Mouse (Mus musculus) cerebellum, postnatal 4 days (tissue): Measurements from ENCODE around the gene Poc5.

Source experiments
- DNase-seq, 2 experiments: peaks; one replicate each; pipeline ENCODE4 v3.0.0; 2022; ENCODE audit warnings: low spot score in 2 of 2, mixed read lengths in 1 of 2

Poc5 gene

DNA sequence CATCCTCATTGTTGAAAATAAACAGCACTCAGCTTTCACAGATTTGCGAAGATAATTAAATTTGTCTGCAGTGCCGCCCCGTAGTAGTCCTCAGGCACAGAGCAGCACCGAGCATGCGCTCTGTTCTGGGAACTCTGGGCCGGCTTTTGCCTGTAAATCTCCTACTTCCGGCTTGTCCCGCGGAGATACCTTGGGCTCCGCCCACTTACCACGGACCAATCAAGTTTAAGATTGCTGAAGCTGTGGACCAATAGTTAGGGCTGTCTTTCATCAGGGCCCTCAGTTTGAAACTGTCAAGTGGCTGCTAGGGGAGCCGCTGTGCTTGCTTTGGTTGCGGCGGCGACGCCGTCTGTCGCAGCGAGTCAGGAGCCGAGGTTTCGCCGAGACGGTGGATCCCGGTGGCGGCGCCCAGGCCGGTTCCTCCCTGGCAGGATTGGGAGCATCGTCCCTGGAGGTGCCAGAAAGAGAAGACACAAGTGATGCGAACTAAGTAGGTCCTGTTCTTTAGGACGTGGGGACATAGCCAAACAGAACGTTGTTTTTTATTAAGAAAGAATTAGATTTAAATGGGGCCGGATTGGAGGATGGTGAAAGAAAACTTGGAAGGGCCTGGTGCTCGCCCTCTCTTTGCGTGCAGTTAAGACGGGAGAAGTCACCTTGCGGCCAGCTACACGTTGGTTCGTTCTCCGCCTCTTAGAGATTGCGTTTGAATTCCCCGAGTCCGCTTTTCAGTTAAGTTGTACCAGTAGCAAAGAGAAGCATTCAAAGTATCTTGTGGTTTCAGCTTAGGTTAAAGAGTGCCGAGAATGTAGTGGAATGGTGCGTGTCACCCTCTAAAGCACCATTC lies at the start of gene Poc5:
Gene Poc5, plus strand, starts transcription at position 253 of the 847 bp plus-strand sequence.
- DNase-seq, result peak; percentile 99 to 100

DNA sequence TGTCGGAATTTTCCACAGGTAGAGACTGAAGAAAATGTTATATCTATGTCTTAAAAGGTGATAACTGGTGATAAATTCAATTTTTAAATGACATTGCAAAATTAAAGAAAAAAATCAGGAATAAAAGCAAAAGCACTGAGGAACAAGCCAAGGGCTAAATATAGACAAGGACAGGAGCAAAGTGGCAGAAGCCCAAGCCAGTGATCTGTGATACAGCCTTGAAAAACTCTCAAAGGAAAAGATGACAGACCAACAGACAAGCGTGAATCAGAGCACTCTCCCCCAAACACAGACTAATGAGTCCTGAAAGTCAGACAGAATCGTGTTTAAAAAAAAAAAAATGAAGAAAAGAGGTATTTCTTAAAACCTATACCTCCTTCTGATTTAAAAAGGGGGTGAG lies 46.6 kb upstream of the Poc5 start:
- DNase-seq, result no peak

DNA sequence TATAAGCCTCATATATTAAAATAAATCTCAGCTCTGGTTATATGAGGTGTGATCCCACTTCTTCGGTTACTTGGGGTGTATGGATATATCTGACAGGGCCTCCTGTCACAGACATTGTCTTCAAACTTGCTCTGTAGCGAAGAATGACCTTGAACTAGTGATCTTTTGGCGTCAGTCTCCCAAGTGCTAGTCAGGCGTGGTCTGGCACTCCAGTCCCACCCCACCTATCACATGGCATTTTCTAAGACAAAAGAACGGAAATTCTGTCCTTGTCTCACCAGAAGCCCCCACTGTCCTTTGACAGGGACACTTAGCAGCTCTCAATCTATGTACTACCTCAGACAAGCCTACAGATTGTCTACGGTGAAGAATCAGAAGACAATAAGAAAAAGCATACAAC lies 43.3 kb upstream of the Poc5 start:
- DNase-seq, result no peak

GRCm38 (mm10) chr13:96346581-96346980 lies 41.5 kb upstream of the Poc5 start:
- no peak for DNase-seq

DNA sequence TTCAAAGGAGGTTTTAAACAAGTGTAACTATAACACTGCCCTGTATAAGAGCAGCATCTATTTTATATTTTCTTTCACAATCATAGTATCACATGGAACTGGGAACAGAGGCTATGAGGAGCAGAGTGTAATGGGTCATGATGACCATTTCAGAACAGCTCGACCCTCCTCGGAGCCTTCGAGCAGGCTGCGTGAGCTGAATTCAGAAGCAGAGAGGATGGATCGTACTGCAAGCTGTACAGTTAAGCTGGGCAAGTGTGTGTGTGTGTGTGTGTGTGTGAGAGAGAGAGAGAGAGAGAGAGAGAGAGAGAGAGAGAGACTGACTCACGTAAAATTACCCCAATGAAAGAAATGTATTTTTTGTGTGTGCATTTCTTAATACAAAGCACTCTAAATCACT lies 37.9 kb upstream of the Poc5 start:
- DNase-seq, result no peak

DNA sequence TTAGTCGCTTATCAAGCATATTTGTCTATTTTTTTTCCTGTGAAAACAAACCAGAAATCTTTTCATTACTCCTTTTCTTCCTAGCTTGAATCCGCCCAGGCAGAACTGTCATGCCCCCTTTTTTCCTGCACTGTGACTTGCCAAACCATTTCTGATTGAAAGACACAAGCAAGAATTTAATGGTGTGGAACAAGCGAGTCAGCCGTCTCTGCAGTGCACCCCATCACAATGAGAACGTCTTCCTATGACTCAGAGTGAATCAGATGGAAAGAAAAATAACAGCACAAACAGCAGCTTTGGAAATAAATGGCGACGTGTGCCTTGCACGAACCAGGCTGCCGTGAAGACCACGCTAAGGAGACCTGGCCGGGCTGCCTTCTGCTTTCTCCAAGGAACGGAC lies 36.8 kb upstream of the Poc5 start:
- no peak for DNase-seq

GRCm38 (mm10) chr13:96375519-96375918 lies 12.6 kb upstream of the Poc5 start:
- DNase-seq, result no peak

DNA sequence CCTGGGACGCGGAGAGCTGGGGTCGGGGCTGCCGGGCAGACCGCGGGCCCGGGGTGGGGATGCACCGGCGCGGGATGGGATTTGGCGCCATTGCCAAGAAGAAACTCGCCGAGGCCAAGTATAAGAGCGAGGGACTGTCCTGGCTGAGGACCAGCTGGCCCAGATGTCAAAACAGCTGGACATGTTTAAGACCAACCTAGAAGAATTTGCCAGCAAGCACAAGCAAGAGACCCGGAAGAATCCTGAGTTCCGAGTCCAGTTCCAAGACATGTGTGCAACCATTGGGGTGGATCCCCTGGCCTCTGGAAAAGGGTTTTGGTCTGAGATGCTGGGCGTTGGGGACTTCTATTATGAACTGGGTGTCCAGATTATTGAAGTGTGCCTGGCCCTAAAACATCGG lies 11.2 kb upstream of the Poc5 start:
- DNase-seq, result no peak

DNA sequence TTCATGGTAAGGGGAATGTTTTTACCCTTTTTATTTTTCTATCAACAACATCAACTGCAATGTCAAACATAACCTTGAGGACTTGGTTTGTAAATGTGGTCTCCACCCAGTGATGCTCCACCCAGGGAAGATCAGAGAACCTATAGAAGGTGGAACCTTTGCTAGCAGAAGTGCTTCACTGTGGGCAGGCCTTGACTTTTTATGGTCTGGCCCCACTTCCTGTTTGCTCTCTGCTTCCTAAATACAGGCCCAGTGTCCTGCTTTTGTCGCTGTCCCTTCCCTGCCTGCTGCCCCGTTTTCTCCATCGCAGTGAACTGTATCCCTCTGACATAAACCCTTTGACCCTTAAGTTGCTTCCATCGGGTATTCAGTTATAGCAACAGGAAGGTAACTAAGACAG lies 10.2 kb upstream of the Poc5 start:
- DNase-seq, result no peak

- DNase-seq, result no peak
Observed at GRCm38 (mm10) chr13:96389301-96389700, 1.2 kb downstream of the Poc5 start.

GRCm38 (mm10) chr13:96401251-96401650 lies 13.2 kb downstream of the Poc5 start:
- DNase-seq, result no peak

DNA sequence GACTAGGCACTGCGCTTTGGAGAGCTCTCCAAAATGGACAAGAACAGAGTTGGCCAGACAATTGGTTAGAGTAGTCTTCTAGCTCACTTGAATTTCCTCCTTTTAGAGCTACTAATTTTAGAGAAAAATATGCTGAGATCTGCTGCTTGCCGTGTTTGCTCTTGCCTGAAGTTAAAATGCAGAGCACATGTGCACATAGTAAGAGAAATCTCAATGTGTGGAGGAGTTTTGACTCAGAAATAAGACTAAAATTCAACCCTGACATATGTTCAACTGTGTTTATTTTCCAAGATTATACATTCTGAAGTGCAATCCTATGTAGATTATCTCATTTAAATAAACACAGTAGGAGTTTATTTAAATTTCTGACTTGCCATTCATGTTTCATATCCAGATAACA lies 17.4 kb downstream of the Poc5 start:
- no peak for DNase-seq

DNA sequence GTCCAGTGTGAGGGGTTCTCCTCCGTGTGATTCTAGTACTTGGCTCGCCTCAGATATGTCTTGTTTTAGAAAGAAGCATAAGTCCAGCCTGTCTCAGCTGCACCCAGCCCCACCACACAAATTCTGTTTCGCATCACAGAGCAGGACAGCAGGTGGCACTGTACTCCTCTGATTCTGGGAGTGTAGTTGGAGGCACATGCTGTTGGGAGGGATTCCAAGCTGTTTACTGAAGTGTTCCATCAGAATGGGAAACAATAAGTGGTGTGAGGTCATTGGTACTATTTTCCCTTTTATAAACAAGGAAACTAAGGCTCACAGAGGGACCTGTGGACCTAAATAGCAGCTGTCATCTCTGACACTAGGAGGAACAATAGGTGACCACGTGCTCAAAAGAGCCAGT lies 18.9 kb downstream of the Poc5 start:
- peak in 1 of 2 experiments; percentile 12 for DNase-seq

DNA sequence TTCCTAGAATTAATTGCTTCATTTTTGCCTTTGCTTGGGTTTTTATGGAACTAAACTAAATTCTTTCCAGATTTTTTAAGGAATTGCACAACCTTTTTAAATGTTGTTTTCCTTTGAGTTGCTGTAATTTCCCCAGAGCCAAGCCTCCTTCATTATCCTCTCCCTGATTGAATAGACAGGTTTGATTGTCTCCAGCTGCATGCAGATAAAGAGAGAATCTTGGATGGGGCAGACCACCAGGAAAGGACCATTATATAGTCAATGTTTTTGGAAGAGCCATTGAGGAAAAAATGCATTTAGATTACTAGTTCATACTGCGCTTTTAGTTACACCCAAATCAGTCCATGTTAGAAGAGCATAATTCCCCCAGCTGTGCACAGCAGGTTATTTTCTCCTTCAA lies 20.7 kb downstream of the Poc5 start:
- no peak for DNase-seq

DNA sequence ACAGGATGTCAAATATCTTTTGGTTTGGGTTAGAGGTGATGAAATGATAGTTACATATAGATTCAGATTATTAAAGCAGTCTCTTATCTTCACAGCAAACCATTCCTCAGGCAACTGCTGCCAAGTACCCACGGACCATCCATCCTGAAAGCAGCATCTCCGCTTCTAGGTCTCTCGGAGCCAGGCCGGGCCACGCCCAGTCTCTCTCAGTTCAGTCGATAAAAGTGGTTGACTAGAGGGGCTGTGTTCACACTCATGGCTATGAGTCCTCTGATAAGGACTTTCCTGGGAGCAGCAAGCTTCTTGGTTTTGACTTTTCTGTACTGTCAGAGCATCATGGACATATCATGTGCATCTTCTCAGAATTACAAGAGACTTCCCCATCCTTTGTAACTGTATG lies 26.3 kb downstream of the Poc5 start:
- DNase-seq, result no peak

DNA sequence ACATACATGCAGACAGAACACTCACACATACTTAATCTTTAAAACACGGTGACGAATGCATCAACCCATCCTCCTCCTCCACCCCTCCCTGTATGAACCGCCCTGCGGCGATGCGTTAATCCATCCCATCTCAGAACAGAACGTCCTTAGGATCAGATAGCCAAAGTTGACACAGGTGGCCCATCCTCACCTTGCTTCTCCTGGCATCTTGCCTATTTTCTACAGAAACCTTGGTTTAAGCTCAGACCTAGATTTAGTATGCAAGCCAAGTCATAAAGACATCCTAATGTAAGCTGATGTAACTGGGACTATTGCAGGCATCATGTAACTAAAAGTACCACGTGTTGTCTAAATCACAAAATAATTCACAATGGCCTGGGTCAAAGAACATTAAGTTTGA lies 28.3 kb downstream of the Poc5 start:
- DNase-seq, result no peak

DNA sequence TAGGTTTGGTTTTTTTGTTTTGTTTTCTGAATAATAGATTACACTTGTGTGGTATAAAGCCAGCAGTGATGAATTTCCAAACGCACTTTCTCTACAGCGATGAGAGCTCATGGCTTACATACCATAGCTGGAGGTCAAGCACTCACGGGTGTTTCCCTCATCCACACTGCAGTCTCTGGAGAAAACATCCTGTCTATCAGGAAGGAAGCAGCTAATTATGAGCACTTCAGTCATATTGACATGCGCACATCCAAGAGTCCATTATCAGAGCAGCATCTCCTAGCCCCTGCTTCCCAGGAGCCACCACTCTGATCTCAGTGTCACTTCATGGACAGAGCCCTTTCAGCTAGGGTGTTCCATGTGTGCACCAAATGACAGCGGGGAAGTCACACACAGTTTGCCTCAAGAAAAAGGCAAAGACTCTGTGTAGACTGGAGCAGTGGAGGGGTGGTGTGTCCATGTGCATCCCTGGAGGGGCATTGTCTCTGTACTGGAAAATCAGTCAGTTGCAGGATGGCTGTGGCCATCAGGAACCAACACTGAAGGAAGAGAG lies 29.2 kb downstream of the Poc5 start:
- DNase-seq, result no peak

DNA sequence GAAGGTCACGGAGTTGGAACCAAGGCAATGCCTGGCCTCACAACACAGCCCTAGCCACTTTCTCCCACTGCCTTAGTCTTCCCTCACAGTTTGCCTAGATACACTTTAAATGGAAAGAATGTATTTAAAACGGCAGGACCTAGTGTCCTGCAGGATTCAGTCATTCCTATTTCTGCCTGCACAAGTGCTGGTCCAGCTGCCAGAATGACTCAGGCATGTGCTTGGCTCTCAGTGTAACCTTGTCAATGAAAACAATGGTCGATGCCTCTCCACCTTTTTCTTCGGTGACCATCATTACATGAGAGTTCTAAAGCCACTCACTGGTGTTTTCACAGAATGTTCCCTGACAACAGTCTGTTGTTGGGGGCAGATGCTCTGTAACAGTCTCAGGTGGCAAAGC lies 30.4 kb downstream of the Poc5 start:
- no peak for DNase-seq

- no peak for DNase-seq
Observed at GRCm38 (mm10) chr13:96421230-96421629, 33.1 kb downstream of the Poc5 start.

GRCm38 (mm10) chr13:96424496-96425274 lies 36.6 kb downstream of the Poc5 start:
- DNase-seq, result no peak

GRCm38 (mm10) chr13:96426044-96426443 lies 38.0 kb downstream of the Poc5 start:
- no peak for DNase-seq

DNA sequence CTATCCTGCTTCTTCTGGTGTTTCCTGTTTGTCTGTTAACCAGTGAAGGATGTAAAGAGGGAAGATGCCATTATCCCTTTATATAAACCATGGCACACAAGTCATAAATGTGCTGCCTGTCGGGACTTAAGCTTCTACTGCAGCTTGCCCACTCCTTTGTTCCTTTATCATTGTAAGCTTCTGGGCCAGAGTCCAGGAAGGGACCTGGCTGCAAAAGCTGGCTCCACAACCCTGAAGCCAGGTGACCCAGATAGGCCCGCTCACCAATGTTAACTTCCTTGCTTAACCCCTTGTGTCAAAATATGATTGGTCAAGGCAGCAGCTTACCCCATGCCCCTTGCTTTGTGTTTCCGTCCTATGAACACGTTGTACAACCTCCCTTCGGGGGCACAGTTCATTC lies 40.4 kb downstream of the Poc5 start:
- no peak for DNase-seq
